Mouse (Mus musculus): ENCODE measurements around the gene Olfr1065. TPM values are rescaled to one million over a fixed set of nuclear protein-coding genes. Genes with fewer than 3 reads are reported as not detected.
"Not testable (repeated sequence)": the region's sequence is repeated elsewhere in the genome, so short reads cannot be mapped to it uniquely, and the experiment has no call there.

Gene Olfr1065
- not detected for total RNA-seq (2021)

GRCm38 (mm10) chr2:86450491-86450890 lies at the start of gene Olfr1065:
Gene Olfr1065, minus strand, starts transcription at chr2:86450591.
- DNase-seq (ENCODE audit: extremely low spot score in 1 of 2, low spot score in 1 of 2): not testable (repeated sequence)

GRCm38 (mm10) chr2:86487286-86487685 lies 36.9 kb upstream of the Olfr1065 start, which contains the start of gene Olfr228:
Gene Olfr228, minus strand, starts transcription at chr2:86487386.
- no peak for DNase-seq (ENCODE audit: extremely low spot score in 1 of 2, low spot score in 1 of 2)

- DNase-seq (ENCODE audit: extremely low spot score in 1 of 2, low spot score in 1 of 2): peak; percentile 32 to 67
Observed at GRCm38 (mm10) chr2:86464442-86465109, 14.2 kb upstream of the Olfr1065 start.

GRCm38 (mm10) chr2:86460434-86460833 lies 10.0 kb upstream of the Olfr1065 start:
- no peak for DNase-seq (ENCODE audit: extremely low spot score in 1 of 2, low spot score in 1 of 2)

- no peak for DNase-seq (ENCODE audit: extremely low spot score in 1 of 2, low spot score in 1 of 2)
Observed at GRCm38 (mm10) chr2:86456169-86456568, 5.8 kb upstream of the Olfr1065 start, which contains the start of gene Olfr1066. Gene Olfr1066, minus strand, starts transcription at chr2:86456269.

- not testable (repeated sequence) for DNase-seq (ENCODE audit: extremely low spot score in 1 of 2, low spot score in 1 of 2)
Observed at GRCm38 (mm10) chr2:86442101-86442500, 8.3 kb downstream of the Olfr1065 start.

- DNase-seq (ENCODE audit: extremely low spot score in 1 of 2, low spot score in 1 of 2): not testable (repeated sequence)
Observed at GRCm38 (mm10) chr2:86428511-86428910, 21.9 kb downstream of the Olfr1065 start.

GRCm38 (mm10) chr2:86426649-86427048 lies 23.7 kb downstream of the Olfr1065 start, which contains the start of gene Olfr1062:
Gene Olfr1062, minus strand, starts transcription at chr2:86426749.
- DNase-seq (ENCODE audit: extremely low spot score in 1 of 2, low spot score in 1 of 2): not testable (repeated sequence)

GRCm38 (mm10) chr2:86413950-86414349 lies 36.4 kb downstream of the Olfr1065 start, which contains the start of gene Olfr1061:
Gene Olfr1061, minus strand, starts transcription at chr2:86414050.
- DNase-seq (ENCODE audit: extremely low spot score in 1 of 2, low spot score in 1 of 2): no peak

- DNase-seq (ENCODE audit: extremely low spot score in 1 of 2, low spot score in 1 of 2): no peak
Observed at GRCm38 (mm10) chr2:86395114-86395513, 55.3 kb downstream of the Olfr1065 start.

Other genes starting within 250 kb of the Olfr1065 start
- not detected for gene Olfr1045, start 247.6 kb downstream of the Olfr1065 start, total RNA-seq (2021)
- gene Olfr1046, start 231.3 kb downstream of the Olfr1065 start, total RNA-seq (2021): not detected
- gene Olfr1047, start 219.2 kb downstream of the Olfr1065 start, total RNA-seq (2021): not detected
- gene Olfr1048, start 210.3 kb downstream of the Olfr1065 start, total RNA-seq (2021): not detected
- not detected for gene Olfr1049, start 192.3 kb downstream of the Olfr1065 start, total RNA-seq (2021)
- not detected for gene Olfr1051, start 171.5 kb downstream of the Olfr1065 start, total RNA-seq (2021)
- gene Olfr1052, start 158.1 kb downstream of the Olfr1065 start, total RNA-seq (2021): not detected
- not detected for gene Olfr1053, start 135.3 kb downstream of the Olfr1065 start, total RNA-seq (2021)
- not detected for gene Olfr1054, start 115.2 kb downstream of the Olfr1065 start, total RNA-seq (2021)
- not detected for gene Olfr1055, start 100.3 kb downstream of the Olfr1065 start, total RNA-seq (2021)
- gene Olfr1056, start 88.1 kb downstream of the Olfr1065 start, total RNA-seq (2021): not detected
- gene Olfr1057, start 72.2 kb downstream of the Olfr1065 start, total RNA-seq (2021): not detected
- gene Olfr1058, start 62.0 kb downstream of the Olfr1065 start, total RNA-seq (2021): not detected
- not detected for gene Olfr1061, start 36.5 kb downstream of the Olfr1065 start, total RNA-seq (2021)
- gene Olfr1062, start 23.8 kb downstream of the Olfr1065 start, total RNA-seq (2021): not detected
- gene Olfr1066, start 5.7 kb upstream of the Olfr1065 start, total RNA-seq (2021): not detected
- gene Olfr228, start 36.8 kb upstream of the Olfr1065 start, total RNA-seq (2021): not detected
- not detected for gene Olfr1076, start 57.9 kb upstream of the Olfr1065 start, total RNA-seq (2021)
- gene Olfr1079, start 91.9 kb upstream of the Olfr1065 start, total RNA-seq (2021): not detected
- not detected for gene Olfr1080, start 107.6 kb upstream of the Olfr1065 start, total RNA-seq (2021)
- not detected for gene Olfr1082, start 148.4 kb upstream of the Olfr1065 start, total RNA-seq (2021)
- not detected for gene Olfr1084, start 189.1 kb upstream of the Olfr1065 start, total RNA-seq (2021)
- not detected for gene Olfr1085, start 211.4 kb upstream of the Olfr1065 start, total RNA-seq (2021)
- gene Olfr1086, start 229.5 kb upstream of the Olfr1065 start, total RNA-seq (2021): not detected
- gene Olfr1087, start 247.8 kb upstream of the Olfr1065 start, total RNA-seq (2021): not detected

Measured in layer of hippocampus, postnatal 25 days (tissue).